Mouse (Mus musculus): ENCODE data around the gene Ubxn11. TPM values are rescaled to one million over a fixed set of nuclear protein-coding genes. Genes with fewer than 3 reads are reported as not detected.

Gene Ubxn11
- polyA plus RNA-seq, 1 experiment from 2014 or later, result 2.9 TPM

DNA sequence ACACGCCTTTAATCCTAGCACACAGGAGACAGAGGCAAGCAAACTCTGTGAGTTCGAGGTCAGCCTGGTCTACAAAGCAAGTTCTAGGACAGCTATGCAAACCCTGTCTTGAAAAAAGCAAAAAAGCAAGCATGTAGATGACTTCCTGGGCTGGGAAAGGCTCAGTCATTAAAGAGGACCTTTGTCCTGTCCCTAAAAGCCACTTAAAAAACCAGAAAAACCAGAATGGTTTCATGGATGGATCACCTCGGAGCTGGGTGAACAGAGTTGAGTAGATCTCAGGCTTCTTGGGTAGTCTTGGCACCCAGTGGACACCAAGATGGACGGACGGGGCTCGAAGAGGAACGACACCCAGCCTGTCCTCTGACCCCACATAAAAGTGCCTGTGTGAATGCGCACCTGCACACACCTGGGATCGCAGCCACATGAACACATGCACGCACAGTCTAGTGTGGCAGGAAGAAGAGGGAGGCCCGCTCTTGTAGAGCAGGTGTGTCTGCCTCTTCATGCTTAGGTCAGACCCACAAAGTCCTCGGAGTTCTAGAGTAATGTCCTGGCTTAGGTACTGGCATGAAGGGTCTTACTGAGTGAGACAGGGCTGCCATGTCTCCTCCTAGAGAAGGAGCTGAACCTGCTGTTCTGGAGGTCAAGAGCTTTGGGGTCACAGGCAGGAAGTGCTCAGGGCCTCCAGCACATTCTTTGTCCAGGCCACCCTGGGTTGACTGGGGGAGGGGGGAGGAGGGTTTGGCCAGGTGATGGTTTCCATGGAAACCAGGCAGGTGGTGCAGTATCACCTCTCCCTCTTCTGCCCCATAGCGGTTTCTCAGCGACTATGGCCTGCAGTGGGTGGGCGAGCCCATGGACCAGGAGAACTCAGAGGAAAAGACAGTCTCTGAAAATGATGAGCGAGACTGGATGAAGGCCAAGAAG, 13.1 kb downstream of the Ubxn11 start:
- no peaks in the 10 kb centered on the region for H3K9me3 ChIP-seq
- no peaks in the 10 kb centered on the region for H3K36me3 ChIP-seq
- no peak overlapping the region for H3K4me3 ChIP-seq
- peaks cover 59% of the 10 kb centered on the region for H3K4me1 ChIP-seq
- 0 out of 2 replicates have a peak overlapping the region, but pooled peaks have one; percentile 16 for H3K27ac ChIP-seq
- DNase-seq (ENCODE audit: low spot score), result no peak
- WGBS, result 84% methylated on average over 16 of the region's 16 CpGs
- no peaks in the 10 kb centered on the region for H3K27me3 ChIP-seq (ENCODE audit: insufficient read depth, poor library complexity, severe bottlenecking)

DNA sequence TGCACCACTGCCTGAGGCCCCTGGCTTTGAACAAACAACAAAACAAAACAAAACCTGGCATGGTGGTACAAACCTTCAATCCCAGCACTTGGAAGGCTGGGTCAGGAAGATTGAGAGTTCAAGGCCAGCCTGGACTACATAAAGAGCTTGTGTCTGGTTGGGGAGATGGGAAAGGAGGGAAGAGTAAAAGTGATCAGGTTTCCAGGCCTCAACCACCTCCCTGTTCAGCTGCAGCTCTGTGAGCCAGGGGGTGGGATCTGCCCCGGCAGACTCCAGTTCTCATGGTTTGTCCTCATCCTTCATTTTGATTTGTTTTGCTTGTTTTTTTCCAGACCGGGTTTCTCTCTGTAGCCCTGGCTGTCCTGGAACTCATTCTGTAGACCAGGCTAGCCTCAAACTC, 14.1 kb downstream of the Ubxn11 start:
- Histone ChIP-seq H3K36me3 (no peaks in the 10 kb centered on the region), H3K27me3 (ENCODE audit: insufficient read depth, poor library complexity, severe bottlenecking) (no peaks in the 10 kb centered on the region), H3K27ac (no peak overlapping the region), H3K9me3 (no peaks in the 10 kb centered on the region), H3K4me1 (peaks cover 52% of the 10 kb centered on the region), H3K4me3 (no peak overlapping the region)
- DNase-seq (ENCODE audit: low spot score), result no peak
- 82% methylated on average over 2 of the region's 2 CpGs for WGBS

DNA sequence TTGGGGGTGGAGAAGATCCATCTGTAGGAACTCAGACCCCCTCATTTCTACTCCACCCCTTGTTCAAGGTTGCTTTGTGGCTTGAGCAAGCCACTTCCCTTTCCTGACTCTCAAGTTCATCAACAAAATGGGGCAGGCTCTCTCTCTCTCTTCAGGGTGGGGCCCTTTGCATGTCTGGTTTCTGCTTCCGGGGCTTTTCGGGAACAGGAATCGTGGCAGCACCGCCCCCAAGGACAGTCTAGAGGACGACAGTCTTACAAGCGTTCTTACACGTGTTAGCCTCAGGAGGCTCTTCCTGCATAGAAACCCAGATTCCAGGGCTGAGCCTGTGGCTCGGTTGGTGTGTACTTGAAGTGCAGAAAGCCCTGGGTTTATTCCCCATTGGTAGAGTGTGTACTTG, 14.6 kb downstream of the Ubxn11 start:
- H3K27ac ChIP-seq, result no peak overlapping the region
- 72% methylated on average over 8 of the region's 8 CpGs for WGBS
- H3K9me3 ChIP-seq, result no peaks in the 10 kb centered on the region
- DNase-seq (ENCODE audit: low spot score), result no peak
- H3K36me3 ChIP-seq, result no peaks in the 10 kb centered on the region
- H3K27me3 ChIP-seq (ENCODE audit: insufficient read depth, poor library complexity, severe bottlenecking), result no peaks in the 10 kb centered on the region
- peaks cover 49% of the 10 kb centered on the region for H3K4me1 ChIP-seq
- no peak overlapping the region for H3K4me3 ChIP-seq

DNA sequence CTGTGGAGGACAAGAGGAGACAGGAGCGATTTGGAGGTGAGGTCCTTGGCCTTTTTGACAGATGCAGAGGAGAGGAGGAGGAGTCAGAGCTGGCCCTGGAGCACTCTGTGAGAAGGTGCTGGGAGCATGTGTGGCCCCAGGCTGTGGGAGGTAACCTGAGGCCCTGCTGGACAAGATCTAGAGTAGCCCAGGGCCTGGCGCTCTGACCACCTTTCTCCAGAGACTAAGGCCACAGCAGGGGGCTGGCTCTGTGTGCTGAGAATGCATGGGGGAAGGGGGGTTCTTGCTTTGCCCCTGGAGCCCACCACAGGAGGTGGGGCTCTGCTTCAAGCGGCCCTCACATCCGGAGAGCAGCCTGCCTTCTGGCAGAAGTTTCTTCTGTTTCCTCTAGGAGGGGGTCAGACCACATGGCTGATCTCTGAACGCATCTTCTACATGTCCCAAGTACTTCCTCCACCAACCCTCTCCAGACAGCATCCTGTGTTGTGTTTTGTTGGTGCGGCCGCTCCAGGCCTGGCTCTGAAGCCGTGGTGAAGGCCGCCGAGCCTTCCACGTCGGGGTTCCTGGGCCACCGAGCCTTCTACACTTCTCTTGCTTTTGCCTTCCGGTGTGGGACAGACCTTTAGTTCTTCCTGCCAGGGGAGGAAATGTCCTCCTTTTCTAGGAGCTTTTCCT, 15.9 kb downstream of the Ubxn11 start:
- Histone ChIP-seq H3K4me3 (no peak overlapping the region), H3K27ac (0 out of 2 replicates have a peak overlapping the region, but pooled peaks have one; percentile 42), H3K9me3 (no peaks in the 10 kb centered on the region), H3K36me3 (no peaks in the 10 kb centered on the region), H3K4me1 (peaks cover 37% of the 10 kb centered on the region), H3K27me3 (ENCODE audit: insufficient read depth, poor library complexity, severe bottlenecking) (no peaks in the 10 kb centered on the region)
- 58% methylated on average over 14 of the region's 14 CpGs for WGBS
- DNase-seq (ENCODE audit: low spot score), result no peak

DNA sequence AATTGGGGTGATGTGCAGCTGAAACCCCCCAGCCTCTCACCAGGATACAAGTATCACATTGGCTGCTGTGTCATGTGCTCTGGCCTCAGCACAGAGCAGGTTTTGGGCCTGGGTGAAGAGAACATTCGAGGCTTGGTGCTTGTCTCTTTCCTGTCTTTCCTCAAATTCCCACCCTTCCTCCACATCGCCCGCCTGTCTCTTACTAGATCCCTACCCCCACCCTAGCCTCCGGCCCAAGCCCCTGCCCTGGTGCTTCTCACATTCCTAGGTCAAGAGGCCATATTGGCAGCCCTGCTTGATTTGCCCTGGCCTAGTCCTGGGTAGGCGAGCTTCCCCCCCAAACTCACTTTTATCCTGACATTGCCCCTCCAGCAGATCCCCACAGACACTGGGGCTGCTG, 16.7 kb downstream of the Ubxn11 start:
- Histone ChIP-seq H3K9me3 (no peaks in the 10 kb centered on the region), H3K4me1 (peaks cover 34% of the 10 kb centered on the region), H3K27ac (no peak overlapping the region), H3K36me3 (no peaks in the 10 kb centered on the region), H3K4me3 (no peak overlapping the region), H3K27me3 (ENCODE audit: insufficient read depth, poor library complexity, severe bottlenecking) (no peaks in the 10 kb centered on the region)
- 63% methylated on average over 5 of the region's 5 CpGs for WGBS
- no peak for DNase-seq (ENCODE audit: low spot score)

DNA sequence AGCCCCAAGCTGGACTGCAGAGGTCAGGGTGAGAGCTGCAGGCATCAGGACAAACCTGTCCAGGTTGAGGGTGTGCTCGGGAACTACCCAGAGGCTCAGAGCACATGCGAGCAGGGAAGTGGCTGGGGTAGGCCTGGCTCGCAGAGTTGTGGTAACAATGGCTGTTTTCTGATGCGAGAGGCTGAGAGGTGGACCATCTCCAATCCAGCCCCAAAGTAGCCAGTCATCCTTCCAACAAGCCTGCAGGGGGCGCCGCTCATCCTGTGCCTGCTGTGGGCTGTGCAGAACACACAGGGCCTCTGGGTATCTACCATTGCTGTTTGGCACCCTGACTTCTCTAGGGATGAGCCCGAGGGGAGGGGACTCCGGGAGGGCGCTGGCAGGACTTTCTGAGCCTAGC, 17.3 kb downstream of the Ubxn11 start:
- H3K4me1 ChIP-seq, result peaks cover 38% of the 10 kb centered on the region
- H3K4me3 ChIP-seq, result no peak overlapping the region
- H3K27ac ChIP-seq, result no peak overlapping the region
- no peaks in the 10 kb centered on the region for H3K36me3 ChIP-seq
- DNase-seq (ENCODE audit: low spot score), result no peak
- 62% methylated on average over 9 of the region's 9 CpGs for WGBS
- no peaks in the 10 kb centered on the region for H3K27me3 ChIP-seq (ENCODE audit: insufficient read depth, poor library complexity, severe bottlenecking)
- no peaks in the 10 kb centered on the region for H3K9me3 ChIP-seq

DNA sequence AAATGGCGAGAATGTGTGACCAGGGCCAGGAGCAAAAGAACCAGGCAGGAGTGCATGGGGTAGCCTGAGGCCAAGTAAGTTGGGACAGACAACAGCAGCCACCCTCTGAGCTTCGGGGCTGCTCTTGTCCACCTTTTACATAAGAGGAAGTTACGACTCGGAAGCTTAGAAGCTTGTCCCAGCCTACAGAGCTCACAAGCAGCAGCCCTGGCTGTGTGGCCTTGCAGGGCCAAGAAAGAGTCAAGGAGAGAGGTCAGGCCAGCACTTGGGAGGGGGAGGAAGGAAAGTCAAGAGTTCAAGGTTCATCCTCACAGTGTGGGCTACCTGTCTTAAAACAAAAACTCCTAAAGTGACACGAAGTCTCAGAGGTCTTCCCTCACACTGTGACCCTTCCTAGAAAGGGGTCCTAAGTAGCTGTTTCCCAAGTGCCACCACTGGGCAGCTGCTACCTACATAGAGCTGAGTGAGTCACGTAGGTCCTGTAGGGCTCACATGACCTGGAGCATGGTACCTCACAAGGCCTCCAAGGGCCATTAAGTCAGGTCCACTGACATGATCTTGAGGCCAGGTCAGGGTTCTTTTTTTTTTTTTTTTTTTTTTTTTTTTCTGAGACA, 17.9 kb downstream of the Ubxn11 start:
- Histone ChIP-seq H3K27me3 (ENCODE audit: insufficient read depth, poor library complexity, severe bottlenecking) (no peaks in the 10 kb centered on the region), H3K9me3 (no peaks in the 10 kb centered on the region), H3K4me1 (peaks cover 38% of the 10 kb centered on the region), H3K36me3 (no peaks in the 10 kb centered on the region), H3K4me3 (no peak overlapping the region), H3K27ac (no peak overlapping the region)
- WGBS, result 81% methylated on average over 6 of the region's 6 CpGs
- no peak for DNase-seq (ENCODE audit: low spot score)

DNA sequence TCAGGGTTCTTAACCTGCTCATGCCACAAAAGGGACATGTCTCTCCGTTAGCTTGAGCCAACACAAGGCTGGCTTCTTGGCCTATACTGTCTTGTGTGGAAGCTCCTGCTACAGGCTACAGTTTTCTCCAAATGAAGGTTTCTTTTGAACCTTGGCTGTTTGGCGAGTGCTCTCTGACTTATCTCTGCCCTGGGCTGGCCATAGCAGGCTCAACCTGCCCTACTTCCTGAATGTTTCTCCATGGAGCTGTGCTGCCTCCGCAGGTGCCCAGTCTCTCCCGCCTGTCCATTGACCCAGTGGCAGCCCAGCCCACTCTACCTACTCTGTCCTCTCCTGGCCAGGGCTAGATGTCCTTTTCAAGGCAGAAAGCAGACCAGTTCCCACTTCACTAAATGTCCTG, 18.5 kb downstream of the Ubxn11 start:
- no peaks in the 10 kb centered on the region for H3K9me3 ChIP-seq
- WGBS, result 74% methylated on average over 4 of the region's 4 CpGs
- H3K36me3 ChIP-seq, result peaks cover under 1% of the 10 kb centered on the region; the same call in 1 of the 2 replicates
- H3K4me1 ChIP-seq, result peaks cover 33% of the 10 kb centered on the region
- no peak overlapping the region for H3K4me3 ChIP-seq
- no peak overlapping the region for H3K27ac ChIP-seq
- H3K27me3 ChIP-seq (ENCODE audit: insufficient read depth, poor library complexity, severe bottlenecking), result no peaks in the 10 kb centered on the region
- DNase-seq (ENCODE audit: low spot score), result no peak

DNA sequence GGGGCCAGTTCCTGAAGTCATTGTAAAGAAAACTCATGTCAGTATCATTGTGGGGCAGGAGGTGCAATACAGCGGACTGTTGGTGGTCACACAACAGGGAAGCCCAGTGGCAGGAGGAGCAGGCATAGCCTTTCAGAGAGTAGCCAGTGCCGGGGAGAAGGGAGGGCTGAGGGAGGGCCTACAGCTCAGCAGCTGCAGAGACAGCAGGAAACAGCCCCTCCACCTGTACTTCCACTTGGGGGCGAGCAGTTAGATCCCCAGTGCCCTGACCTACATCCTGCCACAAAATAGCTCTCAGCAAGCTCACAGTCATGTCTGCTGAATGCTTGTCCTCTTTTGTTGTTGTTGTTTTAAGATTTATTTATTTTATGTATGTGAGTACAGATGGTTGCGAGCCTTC, 19.2 kb downstream of the Ubxn11 start:
- no peak for DNase-seq (ENCODE audit: low spot score)
- Histone ChIP-seq H3K27me3 (ENCODE audit: insufficient read depth, poor library complexity, severe bottlenecking) (no peaks in the 10 kb centered on the region), H3K4me3 (no peak overlapping the region), H3K36me3 (peaks cover 7% of the 10 kb centered on the region; the same call in 1 of the 2 replicates), H3K9me3 (no peaks in the 10 kb centered on the region), H3K4me1 (peaks cover 38% of the 10 kb centered on the region), H3K27ac (no peak overlapping the region)
- 53% methylated on average over 4 of the region's 4 CpGs for WGBS

DNA sequence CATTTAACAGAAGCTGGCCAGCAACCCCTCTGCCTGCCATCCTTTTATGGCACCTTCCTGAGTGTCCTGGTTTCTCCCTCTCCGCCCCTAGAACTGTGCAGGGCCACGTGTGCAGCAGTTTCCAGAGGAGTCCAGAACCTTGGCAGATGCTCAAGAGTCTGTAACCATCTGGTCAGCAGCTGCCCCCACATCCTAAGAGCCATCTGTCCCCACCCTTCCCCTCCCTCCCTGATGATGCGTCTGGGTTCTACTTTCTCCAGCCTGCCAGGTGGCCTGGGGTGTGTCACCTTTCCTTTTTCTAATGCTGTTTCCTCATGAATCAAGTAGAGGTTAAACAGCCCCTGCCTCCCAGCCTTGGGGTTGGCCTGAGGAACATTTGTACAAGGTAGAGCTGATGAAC, 19.9 kb downstream of the Ubxn11 start:
- H3K4me3 ChIP-seq, result no peak overlapping the region
- H3K9me3 ChIP-seq, result no peaks in the 10 kb centered on the region
- no peak overlapping the region for H3K27ac ChIP-seq
- WGBS, result 60% methylated on average over 3 of the region's 3 CpGs
- DNase-seq (ENCODE audit: low spot score), result no peak
- H3K36me3 ChIP-seq, result peaks cover 11% of the 10 kb centered on the region; the same call in 1 of the 2 replicates
- H3K27me3 ChIP-seq (ENCODE audit: insufficient read depth, poor library complexity, severe bottlenecking), result no peaks in the 10 kb centered on the region
- H3K4me1 ChIP-seq, result peaks cover 45% of the 10 kb centered on the region

DNA sequence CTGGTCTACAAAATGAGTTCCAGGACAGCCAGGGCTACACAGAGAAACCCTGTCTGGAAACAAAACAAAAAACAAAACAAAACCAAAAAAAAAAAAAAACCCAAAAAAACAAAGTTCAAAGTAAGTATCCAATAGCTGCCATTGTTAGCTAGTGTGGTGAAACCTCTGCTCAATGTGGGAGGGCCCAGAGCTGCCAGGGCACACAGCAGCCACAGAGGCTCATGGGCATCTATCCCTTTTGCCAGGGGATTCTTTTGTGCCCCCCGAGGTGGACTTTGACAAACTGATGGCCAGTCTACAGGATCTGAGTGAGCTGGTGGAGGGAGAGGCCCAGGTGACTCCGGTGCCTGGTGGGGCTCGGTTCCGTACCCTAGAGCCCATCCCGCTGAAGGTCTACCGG, 20.8 kb downstream of the Ubxn11 start:
- WGBS, result 92% methylated on average over 6 of the region's 6 CpGs
- H3K27ac ChIP-seq, result no peak overlapping the region

DNA sequence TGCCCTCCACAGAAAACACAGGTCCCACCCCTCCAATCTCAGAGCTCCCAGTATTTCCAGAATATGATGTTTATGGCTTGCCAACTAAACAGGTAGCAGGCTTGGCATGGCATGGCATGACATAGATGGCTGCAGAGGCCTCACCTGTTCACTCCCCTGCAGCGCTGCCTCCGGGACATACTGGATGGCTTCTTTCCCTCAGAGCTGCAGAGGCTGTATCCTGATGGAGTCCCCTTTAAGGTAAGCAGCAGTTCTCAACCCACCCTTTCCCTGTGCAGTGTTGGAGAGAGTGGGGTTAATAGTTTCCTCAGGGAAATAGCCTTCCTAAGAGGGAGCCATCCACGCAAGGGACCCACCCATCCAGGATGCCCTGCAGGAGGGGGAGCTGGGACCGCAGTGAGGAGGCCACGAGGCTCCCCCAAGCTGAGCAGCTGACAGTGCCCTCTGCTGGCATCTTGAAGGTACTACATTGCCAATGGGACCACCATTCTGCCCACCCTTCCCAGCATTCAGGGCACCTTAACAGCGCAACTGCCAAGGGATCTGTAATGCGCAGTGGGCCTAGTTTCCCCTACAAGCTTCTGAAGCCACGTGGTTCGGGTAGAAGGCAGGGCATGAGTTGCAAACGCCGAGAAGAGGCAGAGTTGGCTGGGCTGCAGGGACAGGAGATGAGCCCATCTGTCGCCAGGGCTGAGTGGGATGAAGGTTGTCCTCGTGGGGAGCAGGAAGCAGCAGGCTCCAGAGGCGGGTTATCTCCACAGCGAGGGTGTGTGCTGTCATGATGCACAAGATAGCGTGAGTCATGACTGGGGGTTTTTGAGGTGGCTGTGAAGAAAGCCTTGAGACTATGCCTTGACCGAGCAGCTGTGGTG, 21.5 kb downstream of the Ubxn11 start:
- no peak for DNase-seq (ENCODE audit: low spot score)
- 21% methylated on average over 17 of the region's 17 CpGs for WGBS
- Histone ChIP-seq H3K4me1 (peaks cover 49% of the 10 kb centered on the region), H3K27me3 (ENCODE audit: insufficient read depth, poor library complexity, severe bottlenecking) (no peaks in the 10 kb centered on the region), H3K27ac (no peak overlapping the region), H3K36me3 (peaks cover 11% of the 10 kb centered on the region; the same call in 1 of the 2 replicates), H3K4me3 (no peak overlapping the region), H3K9me3 (no peaks in the 10 kb centered on the region)

More for the DNA sequence above, 20.8 kb downstream of the Ubxn11 start:
- H3K4me1 ChIP-seq, result peaks cover 52% of the 10 kb centered on the region
- no peaks in the 10 kb centered on the region for H3K27me3 ChIP-seq (ENCODE audit: insufficient read depth, poor library complexity, severe bottlenecking)
- H3K36me3 ChIP-seq, result peaks cover 11% of the 10 kb centered on the region; the same call in 1 of the 2 replicates
- H3K9me3 ChIP-seq, result no peaks in the 10 kb centered on the region
- no peak overlapping the region for H3K4me3 ChIP-seq
- no peak for DNase-seq (ENCODE audit: low spot score)
